Mouse (Mus musculus) urinary bladder, postnatal 0 days (tissue): ENCODE measurements around the gene Mon1b. TPM values are rescaled to one million over a fixed set of nuclear protein-coding genes. Genes with fewer than 3 reads are reported as not detected.

Experiments
- polyA plus RNA-seq: library from polyadenylated mRNA; unstranded; fragments of >200 nt; fragmentation: Nextera tagmentation; extraction: Ambion mirVana; gene quantifications from 2 replicates; pipeline ENCODE4 v1.2.1, GENCODE M21; 2015

Gene Mon1b
- polyA plus RNA-seq = 4.2 and 4.6 TPM in 2 replicates

GRCm38 (mm10) chr8:113634670-113635591 lies at the start of gene Mon1b:
Gene Mon1b (plus strand): TSS chr8:113635587.

GRCm38 (mm10) chr8:113642926-113643325 lies 7.5 kb downstream of the Mon1b start, which contains the start of gene Syce1l:
Gene Syce1l (plus strand): TSS chr8:113643213.

Other genes starting within 250 kb of the Mon1b start
- gene Syce1l, start 7.6 kb downstream of the Mon1b start, polyA plus RNA-seq = not detected in 2 replicates
- not detected in 2 replicates for gene Adamts18, start 213.2 kb downstream of the Mon1b start, polyA plus RNA-seq